Mouse (Mus musculus) cortical plate, adult 2 months (tissue): ENCODE results near the gene Arnt2. TPM values are rescaled to one million over a fixed set of nuclear protein-coding genes. Genes with fewer than 3 reads are reported as not detected.

Experiments used
- H3K27ac ChIP-seq: fragments of 200-500 bp; 2 replicates; pipeline ENCODE4 v1.5.1; 2012; ENCODE audit warnings: low read length, control low read depth, inconsistent platforms; ENCODE audit not compliant: insufficient read depth
- H3K4me1 ChIP-seq: fragments of 200-500 bp; 2 replicates; pipeline ENCODE4 v1.6.1; 2011; ENCODE audit warnings: low read length; ENCODE audit not compliant: control insufficient read depth, insufficient read depth
- H3K4me3 ChIP-seq: fragments of 200-500 bp; 2 replicates; pipeline ENCODE4 v1.5.1; 2011; ENCODE audit warnings: mild to moderate bottlenecking, low read length, control low read depth; ENCODE audit not compliant: insufficient read depth
- CTCF ChIP-seq: fragments of 200-500 bp; IDR thresholded peaks from 2 replicates; pipeline ENCODE4 v1.5.1; 2011; ENCODE audit warnings: mild to moderate bottlenecking, control low read depth, low read length; ENCODE audit not compliant: insufficient read depth; ENCODE audit errors: extremely low read depth
- POLR2A ChIP-seq: fragments of 200-500 bp; IDR thresholded peaks from 2 replicates; pipeline ENCODE4 v1.6.1; 2011; ENCODE audit warnings: mild to moderate bottlenecking, low read length, control low read depth; ENCODE audit not compliant: insufficient read depth; ENCODE audit errors: extremely low read depth
- polyA plus RNA-seq: library from polyadenylated mRNA; depleted of rRNA; stranded (reverse); fragments of >200 nt; gene quantifications from 2 replicates; pipeline ENCODE4 v1.2.3, GENCODE M21; 2012; rRNA removed

Arnt2 gene
- polyA plus RNA-seq, 1 experiment, result 172 TPM

- H3K4me1 ChIP-seq, result peaks cover 3% of the 10 kb centered on the region
- TF ChIP-seq CTCF, result no peak
- no peak for TF ChIP-seq POLR2A
- H3K27ac ChIP-seq, result no peak overlapping the region
- H3K4me3 ChIP-seq, result no peak overlapping the region
Observed at GRCm38 (mm10) chr7:84201151-84202068, 208.6 kb downstream of the Arnt2 start.

- no peak for TF ChIP-seq POLR2A
- TF ChIP-seq CTCF, result no peak
- H3K4me3 ChIP-seq, result no peak overlapping the region
- no peaks in the 10 kb centered on the region; the same call in 1 of the 2 replicates for H3K4me1 ChIP-seq
- no peak overlapping the region for H3K27ac ChIP-seq
Observed at GRCm38 (mm10) chr7:84197208-84197860, 212.6 kb downstream of the Arnt2 start.

Other genes with a start within 250 kb of the Arnt2 start
- 7.1 and 12.5 TPM in 2 replicates for gene Gm2115, start 118.8 kb upstream of the Arnt2 start, polyA plus RNA-seq
- gene Fah, start 196.5 kb upstream of the Arnt2 start, polyA plus RNA-seq, result 46.2 and 47.0 TPM in 2 replicates